Mouse (Mus musculus): ENCODE measurements around the gene Bbs9.

DNA sequence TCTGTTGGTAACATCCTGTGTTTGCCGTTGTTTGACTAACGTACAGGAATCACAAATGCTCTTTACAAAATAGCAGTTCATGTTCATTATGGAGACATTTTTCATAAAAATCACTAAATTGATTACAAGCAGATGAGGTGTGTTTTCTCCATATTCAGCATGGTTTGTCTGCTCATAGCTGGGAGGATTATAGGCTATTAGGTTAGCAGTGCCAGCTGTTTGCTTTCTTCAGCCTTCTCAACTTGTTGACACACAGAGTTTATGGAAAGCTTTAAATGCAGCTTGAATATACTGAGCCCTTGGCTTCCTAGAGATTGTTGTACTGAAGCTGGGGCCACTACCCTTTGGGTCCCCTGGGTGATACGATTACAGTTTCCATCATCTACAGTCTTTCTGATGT lies 263.3 kb downstream of the Bbs9 start:
- TF ChIP-seq GATA1 (IDR thresholded peaks at IDR 0.05; ENCODE audit: low read length) (no peak), TAL1 (IDR thresholded peaks at IDR 0.05; ENCODE audit: low read length) (no peak)

Measured in erythroblast, embryonic 14.5 days (primary cell).